Mouse (Mus musculus): ENCODE results near the gene Ddx5.
"Not testable (repeated sequence)": the region's sequence is repeated elsewhere in the genome, so short reads cannot be mapped to it uniquely, and the experiment has no call there.

Gene Ddx5

DNA sequence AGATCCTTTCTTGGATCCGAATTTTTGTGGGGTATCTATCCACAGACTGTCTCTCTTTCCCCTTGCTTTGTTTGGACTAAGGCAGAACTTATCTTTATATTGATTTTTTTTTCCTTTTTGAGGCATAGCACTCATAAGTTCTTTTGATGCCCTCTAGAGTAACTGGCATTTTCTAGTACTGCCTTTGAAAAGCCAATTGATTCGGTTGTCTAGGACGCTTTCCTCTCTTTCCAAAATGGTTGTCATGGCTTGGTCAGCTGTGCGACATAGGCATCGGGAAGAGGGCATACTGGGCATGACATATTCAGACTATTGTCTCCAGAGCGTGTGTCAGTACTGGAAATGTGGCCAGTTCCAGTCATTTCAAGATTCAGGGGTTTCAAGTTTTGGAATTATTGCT lies 664 bp upstream of the Ddx5 start:
- no peak for DNase-seq (ENCODE audit: low spot score in 2 of 2)

DNA sequence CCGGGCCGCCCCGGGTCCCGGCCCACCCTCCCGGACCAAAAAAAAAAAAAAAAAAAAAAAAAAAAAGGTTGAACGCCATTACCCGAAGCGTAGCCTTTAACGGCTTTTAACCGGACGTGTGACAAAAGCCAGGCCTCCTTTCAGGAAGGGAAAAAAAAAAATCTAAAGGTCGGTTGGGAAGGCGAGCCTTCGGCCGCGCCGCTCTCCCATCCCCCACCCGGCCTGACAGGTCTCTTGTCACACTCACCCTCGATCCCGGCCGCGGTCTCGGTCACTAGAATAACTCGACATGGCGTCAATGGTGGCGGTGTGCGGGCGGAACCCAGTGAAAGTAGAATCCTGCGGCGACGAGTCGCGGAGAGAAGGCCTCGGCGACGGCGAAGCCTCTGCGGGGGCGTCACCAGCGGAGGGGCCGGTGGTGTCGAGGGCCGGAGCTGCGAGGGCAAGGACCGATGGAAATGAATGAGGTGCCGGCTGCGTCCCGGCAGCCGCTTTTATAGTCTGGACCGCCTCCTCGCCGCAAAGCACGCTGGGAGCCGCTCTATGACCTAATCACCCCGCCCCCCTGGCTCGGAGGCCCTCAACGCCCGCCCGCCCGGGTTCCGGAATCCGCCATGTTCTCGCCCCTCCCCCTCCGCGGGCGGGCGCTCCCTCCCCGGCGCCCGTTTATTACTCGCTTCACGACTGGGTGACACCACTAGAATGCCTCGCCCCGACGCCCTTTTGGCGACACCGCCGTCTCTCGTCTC lies 785 bp downstream of the Ddx5 start:
- peak; percentile 99 to 100 for DNase-seq (ENCODE audit: low spot score in 2 of 2)

- DNase-seq (ENCODE audit: low spot score in 2 of 2): peak; percentile 85 to 87
These were observed 1.6 kb downstream of the Ddx5 start for GRCm38 (mm10) chr11:106787131-106788025.

GRCm38 (mm10) chr11:106785043-106785442 lies 3.9 kb downstream of the Ddx5 start:
- DNase-seq (ENCODE audit: low spot score in 2 of 2): no peak

DNA sequence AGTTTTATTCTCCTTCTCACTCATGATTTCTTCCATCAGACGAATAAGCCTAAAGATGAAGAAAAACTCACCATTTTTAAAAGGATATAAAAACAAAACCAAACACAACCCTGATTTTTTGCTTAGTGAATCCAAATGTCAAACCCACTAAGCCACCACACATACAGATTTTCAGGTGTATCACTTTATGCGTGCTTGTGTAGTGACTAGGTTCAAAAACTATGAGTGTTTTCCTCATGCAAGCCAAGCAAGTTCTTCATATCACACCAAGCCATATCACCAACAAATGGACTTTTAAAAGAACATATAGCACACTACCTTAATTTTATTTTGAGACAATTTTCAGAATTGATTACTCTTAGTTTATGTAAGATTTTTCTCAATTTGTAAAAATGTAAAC lies 4.5 kb downstream of the Ddx5 start:
- DNase-seq (ENCODE audit: low spot score in 2 of 2): no peak

- DNase-seq (ENCODE audit: low spot score in 2 of 2): no peak
These were observed 5.9 kb downstream of the Ddx5 start for GRCm38 (mm10) chr11:106782841-106783764.

GRCm38 (mm10) chr11:106782271-106782670 lies 6.7 kb downstream of the Ddx5 start:
- DNase-seq (ENCODE audit: low spot score in 2 of 2): not testable (repeated sequence)

DNA sequence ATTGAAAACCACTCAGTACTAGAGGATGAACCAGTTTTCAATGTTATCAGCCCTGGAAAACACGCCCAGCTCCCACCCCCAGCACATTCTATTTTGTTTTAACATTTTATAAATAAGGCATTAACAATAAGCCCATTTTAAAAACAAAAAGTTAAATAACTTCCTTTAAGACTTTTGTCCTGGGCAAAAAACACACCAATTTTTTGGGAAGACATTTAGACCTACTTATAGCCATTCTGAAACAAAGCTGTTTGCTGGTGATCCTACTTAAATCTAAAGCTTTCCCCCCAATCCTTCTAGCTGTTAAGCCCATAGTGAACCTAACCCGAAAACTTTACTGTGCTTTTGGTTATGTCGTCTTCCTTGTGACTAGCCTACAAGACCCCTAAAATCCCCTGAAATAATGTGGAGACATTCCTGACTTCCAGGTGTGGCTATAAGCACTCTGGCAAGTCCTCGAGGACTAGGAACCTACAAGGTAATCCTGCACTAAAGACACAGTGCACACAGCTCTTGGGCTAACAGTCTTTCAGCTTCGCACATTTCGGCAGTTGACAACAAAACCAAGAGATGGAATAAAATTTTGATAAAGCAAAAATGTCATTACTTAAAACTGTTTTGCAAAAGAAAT lies 8.3 kb downstream of the Ddx5 start:
- DNase-seq (ENCODE audit: low spot score in 2 of 2): no peak

- no peak for DNase-seq (ENCODE audit: low spot score in 2 of 2)
These were observed 8.9 kb downstream of the Ddx5 start for GRCm38 (mm10) chr11:106780089-106780425.

GRCm38 (mm10) chr11:106779388-106780088 lies 9.4 kb downstream of the Ddx5 start, which contains the start of gene Polg2:
TSS of gene Polg2 (minus strand) at chr11:106779537.
- peak; percentile 79 to 87 for DNase-seq (ENCODE audit: low spot score in 2 of 2)

- no peak for DNase-seq (ENCODE audit: low spot score in 2 of 2)
These were observed 10.2 kb downstream of the Ddx5 start for GRCm38 (mm10) chr11:106778589-106779387.

DNA sequence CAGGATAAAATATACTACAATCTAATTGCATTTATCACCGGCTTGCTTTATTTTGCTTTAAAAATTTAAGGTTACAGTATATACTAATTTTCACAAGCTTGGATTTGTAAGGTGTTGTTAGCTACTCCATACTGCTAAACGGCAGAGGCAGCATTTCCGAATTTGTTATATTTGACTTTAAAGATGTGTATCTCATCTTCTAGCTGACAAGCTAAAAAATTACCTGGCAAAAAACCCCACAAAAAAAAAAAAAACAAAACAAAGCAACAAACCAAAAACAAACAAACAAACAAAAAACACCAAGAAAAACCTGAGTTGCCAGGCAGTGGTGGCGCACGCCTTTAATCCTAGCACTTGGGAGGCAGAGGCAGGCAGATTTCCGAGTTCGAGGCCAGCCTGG lies 10.9 kb downstream of the Ddx5 start:
- DNase-seq (ENCODE audit: low spot score in 2 of 2): no peak

- no peak for DNase-seq (ENCODE audit: low spot score in 2 of 2)
These were observed 11.6 kb downstream of the Ddx5 start for GRCm38 (mm10) chr11:106777395-106777794.

DNA sequence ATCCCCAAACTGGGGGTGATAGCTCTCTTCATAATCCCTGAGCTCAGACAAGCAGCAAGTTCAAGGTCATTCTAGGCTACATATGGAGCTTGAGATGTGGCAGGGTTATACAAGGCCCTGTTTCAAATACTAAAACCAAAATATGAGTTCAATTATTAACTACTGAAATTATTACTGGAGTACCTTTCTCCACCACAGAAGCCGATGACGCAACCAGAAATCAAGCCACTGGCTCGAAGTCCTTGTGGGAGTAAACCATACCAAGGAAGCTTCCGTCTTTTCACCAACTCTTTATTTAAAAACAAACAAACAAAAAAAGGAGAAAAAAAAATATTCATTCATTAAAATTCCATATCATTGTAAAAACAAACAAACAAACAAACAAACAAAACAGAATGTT lies 12.0 kb downstream of the Ddx5 start:
- DNase-seq (ENCODE audit: low spot score in 2 of 2): no peak

DNA sequence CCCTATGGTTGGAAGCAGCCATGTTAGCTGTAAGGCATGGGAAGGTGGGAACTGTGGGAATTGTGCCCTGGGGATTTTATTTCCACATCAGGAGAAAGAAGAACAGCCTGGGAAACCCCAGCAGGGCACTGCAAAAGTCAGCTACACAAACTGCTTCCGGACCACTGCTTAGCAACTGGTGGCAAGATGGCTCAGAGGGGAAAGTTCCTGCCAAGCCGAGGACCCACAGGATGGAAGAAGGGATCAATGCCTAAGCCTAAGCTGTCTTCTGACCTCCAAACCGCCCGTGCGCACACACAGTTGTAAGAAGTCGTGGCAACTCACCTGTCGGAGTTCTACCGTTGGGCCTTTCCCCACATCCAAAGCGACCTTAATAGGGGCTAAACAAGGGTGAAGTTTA lies 15.9 kb downstream of the Ddx5 start:
- no peak for DNase-seq (ENCODE audit: low spot score in 2 of 2)

DNA sequence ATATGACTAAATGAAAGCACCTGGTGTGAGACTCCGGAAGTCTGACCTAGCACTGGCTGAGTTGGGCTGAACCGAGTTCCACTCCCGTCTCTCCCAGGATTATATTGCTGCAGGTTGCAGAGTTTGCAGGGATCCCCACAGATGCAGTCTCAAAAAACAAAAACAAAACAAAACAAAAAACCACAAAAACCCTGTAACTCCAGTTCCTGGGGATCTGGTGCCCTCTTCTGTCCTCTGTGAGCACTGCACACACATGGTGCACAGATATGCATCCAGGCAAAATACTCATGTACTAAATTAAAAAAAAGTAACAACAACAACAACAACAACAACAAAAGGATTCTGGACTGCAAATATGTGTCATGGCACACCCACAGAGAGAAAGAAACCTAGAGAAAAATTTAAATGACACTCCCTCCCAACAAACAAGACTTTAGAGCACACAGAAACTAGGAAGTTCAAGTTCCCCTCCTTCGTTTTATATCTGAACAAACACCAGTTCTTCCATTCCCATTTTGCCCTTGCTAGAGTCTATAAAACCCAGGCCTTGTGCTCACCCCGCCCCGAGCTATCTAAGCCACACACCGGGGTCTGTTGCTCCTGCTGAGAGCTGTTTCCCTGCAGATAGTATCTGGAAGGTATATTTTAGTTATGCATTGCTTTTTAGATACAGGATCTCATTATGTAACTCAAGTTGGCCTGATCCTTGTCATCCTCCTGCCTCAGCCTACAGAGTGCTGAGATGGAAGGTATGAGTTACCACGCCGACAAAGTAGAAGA lies 18.6 kb downstream of the Ddx5 start:
- peak in 1 of 2 experiments; percentile 48 for DNase-seq (ENCODE audit: low spot score in 2 of 2)

GRCm38 (mm10) chr11:106767516-106767915 lies 21.5 kb downstream of the Ddx5 start:
- no peak for DNase-seq (ENCODE audit: low spot score in 2 of 2)

GRCm38 (mm10) chr11:106766611-106767162 lies 22.3 kb downstream of the Ddx5 start:
- DNase-seq (ENCODE audit: low spot score in 2 of 2): no peak

GRCm38 (mm10) chr11:106762800-106763185 lies 26.2 kb downstream of the Ddx5 start:
- no peak for DNase-seq (ENCODE audit: low spot score in 2 of 2)
